Mouse (Mus musculus) stomach, postnatal 0 days (tissue): ENCODE data around the gene Kcnma1. TPM values are rescaled to one million over a fixed set of nuclear protein-coding genes. Genes with fewer than 3 reads are reported as not detected.

Source experiments
- ATAC-seq: fragments of 200-750 bp; cut with Nextera tagmentation; 2 replicates; pipeline ENCODE4 v1.8.0; 2017; ENCODE audit not compliant: low FRiP score, low TSS enrichment
- DNase-seq: peaks from one replicate; pipeline ENCODE4 v3.0.0-alpha.2; 2016; ENCODE audit warnings: low spot score
- H3K27ac ChIP-seq: fragments of 300-500 bp; sonication (generic); replicated peaks from 2 replicates; pipeline ENCODE4 v1.5.1; 2014; ENCODE audit warnings: mild to moderate bottlenecking, control low read depth
- H3K27me3 ChIP-seq: fragments of 300-500 bp; sonication (generic); 2 replicates; pipeline ENCODE4 v1.6.1; 2014; ENCODE audit warnings: low read length; ENCODE audit not compliant: control insufficient read depth, insufficient read depth
- H3K36me3 ChIP-seq: fragments of 300-500 bp; sonication (generic); 2 replicates; pipeline ENCODE4 v1.6.1; 2014; ENCODE audit warnings: low read length, mixed read lengths; ENCODE audit not compliant: control insufficient read depth, insufficient read depth
- H3K4me1 ChIP-seq: fragments of 300-500 bp; sonication (generic); replicated peaks from 2 replicates; pipeline ENCODE4 v1.6.1; 2014; ENCODE audit warnings: antibody characterized with exemption; ENCODE audit not compliant: control insufficient read depth, insufficient read depth
- H3K4me2 ChIP-seq: fragments of 300-500 bp; sonication (generic); replicated peaks from 2 replicates; pipeline ENCODE4 v1.6.1; 2014; ENCODE audit warnings: low read depth, mild to moderate bottlenecking, control low read depth, moderate library complexity
- H3K4me3 ChIP-seq: fragments of 300-500 bp; sonication (generic); 2 replicates; pipeline ENCODE4 v1.5.1; 2014; ENCODE audit warnings: low read depth, low read length, control low read depth
- H3K9ac ChIP-seq: fragments of 300-500 bp; sonication (generic); 2 replicates; pipeline ENCODE4 v1.6.1; 2014; ENCODE audit warnings: mild to moderate bottlenecking, low read length, control low read depth, mixed read lengths
- H3K9me3 ChIP-seq: fragments of 300-500 bp; sonication (generic); 2 replicates; pipeline ENCODE4 v1.6.1; 2016; ENCODE audit warnings: low read length; ENCODE audit not compliant: control insufficient read depth
- CTCF ChIP-seq: IDR thresholded peaks from 2 replicates; pipeline ENCODE4 v1.5.1; 2016; ENCODE audit warnings: antibody characterized with exemption, low read depth, mild to moderate bottlenecking, moderate library complexity
- EP300 ChIP-seq: optimal IDR thresholded peaks from 2 replicates; pipeline ENCODE3; 2016; ENCODE audit warnings: antibody characterized with exemption
- WGBS: fragments of 180-500 bp; shearing (Covaris S2); extraction: QIAGEN DNeasy Blood & Tissue Kit; methylation state at CpG from one replicate; pipeline ENCODE4 v1.1.7; 2014; 5-methylcytosine and 5-hydroxymethylcytosine counted together
- polyA plus RNA-seq: library from polyadenylated mRNA; unstranded; fragments of >200 nt; fragmentation: Nextera tagmentation; extraction: Ambion mirVana; gene quantifications from 2 replicates; pipeline ENCODE4 v1.2.1, GENCODE M21; 2015

Kcnma1 gene
- polyA plus RNA-seq, 1 experiment from 2014 or later: 13.3 TPM

GRCm38 (mm10) chr14:24006276-24006675 lies 8.0 kb downstream of the Kcnma1 start:
- Histone ChIP-seq H3K4me1 (no peaks in the 10 kb centered on the region), H3K9me3 (no peaks in the 10 kb centered on the region), H3K36me3 (no peaks in the 10 kb centered on the region), H3K9ac (no peak overlapping the region), H3K4me3 (no peak overlapping the region), H3K27me3 (peaks cover 6% of the 10 kb centered on the region; the same call in 1 of the 2 replicates), H3K27ac (no peak overlapping the region), H3K4me2 (no peak overlapping the region)
- 69% methylated on average over 2 of the region's 2 CpGs for WGBS
- no peak for TF ChIP-seq EP300
- TF ChIP-seq CTCF: no peak
- DNase-seq (no peak), ATAC-seq (no peak)

- peak overlapping the region; percentile 94 for H3K4me2 ChIP-seq
- no peaks in the 10 kb centered on the region for H3K9me3 ChIP-seq
- no peaks in the 10 kb centered on the region for H3K36me3 ChIP-seq
- peak overlapping the region; percentile 63 for H3K27ac ChIP-seq
- H3K4me3 ChIP-seq: peak overlapping the region; percentile 70
- H3K27me3 ChIP-seq: peaks cover 6% of the 10 kb centered on the region; the same call in 1 of the 2 replicates
- DNase-seq (peak; percentile 32), ATAC-seq (peak; percentile 48; the same call in 1 of the 2 replicates)
- H3K4me1 ChIP-seq: no peaks in the 10 kb centered on the region
- TF ChIP-seq EP300 (no peak), CTCF (peak; percentile 60)
- H3K9ac ChIP-seq: peak overlapping the region; percentile 71
- under 1% methylated on average over 46 of the region's 82 CpGs for WGBS
Observed at GRCm38 (mm10) chr14:24004471-24005271, 9.6 kb downstream of the Kcnma1 start.

GRCm38 (mm10) chr14:24003450-24004381 lies 10.6 kb downstream of the Kcnma1 start:
- DNase-seq: peak; percentile 41
- Histone ChIP-seq H3K4me1 (no peaks in the 10 kb centered on the region), H3K9ac (peak overlapping the region; percentile 71), H3K4me2 (peak overlapping the region; percentile 94), H3K36me3 (no peaks in the 10 kb centered on the region), H3K9me3 (no peaks in the 10 kb centered on the region), H3K4me3 (peak overlapping the region; percentile 70), H3K27ac (peak overlapping the region; percentile 63), H3K27me3 (peaks cover 6% of the 10 kb centered on the region; the same call in 1 of the 2 replicates)
- TF ChIP-seq CTCF: no peak
- no peak for TF ChIP-seq EP300
- peak; percentile 47; the same call in 1 of the 2 replicates for ATAC-seq
- WGBS: 2% methylated on average over 59 of the region's 85 CpGs

GRCm38 (mm10) chr14:24002647-24003046 lies 11.6 kb downstream of the Kcnma1 start:
- TF ChIP-seq CTCF (no peak), EP300 (no peak)
- Histone ChIP-seq H3K27ac (no peak overlapping the region), H3K36me3 (no peaks in the 10 kb centered on the region), H3K27me3 (peaks cover 6% of the 10 kb centered on the region; the same call in 1 of the 2 replicates), H3K4me2 (peak overlapping the region; percentile 94), H3K4me1 (no peaks in the 10 kb centered on the region), H3K4me3 (peak overlapping the region; percentile 70), H3K9me3 (no peaks in the 10 kb centered on the region), H3K9ac (no peak overlapping the region)
- 44% methylated on average over 5 of the region's 5 CpGs for WGBS
- ATAC-seq (no peak), DNase-seq (no peak)

GRCm38 (mm10) chr14:23997912-23998311 lies 16.4 kb downstream of the Kcnma1 start:
- WGBS: 85% methylated on average over 6 of the region's 6 CpGs
- DNase-seq: no peak

More at GRCm38 (mm10) chr14:23997912-23998311, 16.4 kb downstream of the Kcnma1 start:
- H3K36me3 ChIP-seq: no peaks in the 10 kb centered on the region
- no peaks in the 10 kb centered on the region for H3K27me3 ChIP-seq
- H3K27ac ChIP-seq: no peak overlapping the region
- TF ChIP-seq CTCF: no peak
- TF ChIP-seq EP300: no peak
- ATAC-seq: no peak
- no peak overlapping the region for H3K9ac ChIP-seq
- H3K4me3 ChIP-seq: no peak overlapping the region
- H3K4me1 ChIP-seq: no peaks in the 10 kb centered on the region
- H3K4me2 ChIP-seq: no peak overlapping the region
- no peaks in the 10 kb centered on the region for H3K9me3 ChIP-seq
